Mouse (Mus musculus): ENCODE data around the gene Cds1. TPM values are rescaled to one million over a fixed set of nuclear protein-coding genes. Genes with fewer than 3 reads are reported as not detected.
A peak's percentile ranks its signal among the peaks of the same experiment; 100 is the strongest.

Cds1 gene
- polyA plus RNA-seq, 1 experiment from 2014 or later: 1.0 TPM

GRCm38 (mm10) chr5:101821052-101821451 lies 56.1 kb downstream of the Cds1 start:
- no peaks in the 10 kb centered on the region for H3K9me3 ChIP-seq (ENCODE audit: control insufficient read depth, low read length)
- 73% methylated on average over 8 of the region's 8 CpGs for whole genome bisulfite sequencing
- H3K4me3 ChIP-seq (ENCODE audit: control insufficient read depth in 1 of 2, insufficient read depth in 1 of 2, low read depth in 1 of 2, low read length in 2 of 2): no peak overlapping the region
- H3K27ac ChIP-seq (replicated peaks in 1 of 2; ENCODE audit: control insufficient read depth in 1 of 2, insufficient read depth in 1 of 2, low read depth in 2 of 2, low read length in 2 of 2): no peak overlapping the region
- H3K4me1 ChIP-seq (ENCODE audit: control insufficient read depth in 2 of 2, insufficient read depth in 2 of 2, low read length in 2 of 2): peaks cover 18 to 27% of the 10 kb centered on the region in 2 experiments
- H3K27me3 ChIP-seq (ENCODE audit: control insufficient read depth, insufficient read depth, low read length): no peaks in the 10 kb centered on the region
- no peak for ATAC-seq (ENCODE audit: insufficient number of reproducible peaks, insufficient read depth, low FRiP score, low read depth)
- no peaks in the 10 kb centered on the region for H3K36me3 ChIP-seq (ENCODE audit: control insufficient read depth, insufficient read depth, low read length)
- H3K9ac ChIP-seq (ENCODE audit: low read length): no peak overlapping the region
- H3K4me2 ChIP-seq (ENCODE audit: low read length): no peak overlapping the region

GRCm38 (mm10) chr5:101821491-101822310 lies 56.8 kb downstream of the Cds1 start:
- no peak overlapping the region for H3K4me3 ChIP-seq (ENCODE audit: control insufficient read depth in 1 of 2, insufficient read depth in 1 of 2, low read depth in 1 of 2, low read length in 2 of 2)
- no peaks in the 10 kb centered on the region for H3K36me3 ChIP-seq (ENCODE audit: control insufficient read depth, insufficient read depth, low read length)
- ATAC-seq (ENCODE audit: insufficient number of reproducible peaks, insufficient read depth, low FRiP score, low read depth): no peak
- 74% methylated on average over 17 of the region's 17 CpGs for WGBS
- peaks cover 19 to 28% of the 10 kb centered on the region in 2 experiments for H3K4me1 ChIP-seq (ENCODE audit: control insufficient read depth in 2 of 2, insufficient read depth in 2 of 2, low read length in 2 of 2)
- H3K27ac ChIP-seq (replicated peaks in 1 of 2; ENCODE audit: control insufficient read depth in 1 of 2, insufficient read depth in 1 of 2, low read depth in 2 of 2, low read length in 2 of 2): no peak overlapping the region
- no peak overlapping the region for H3K4me2 ChIP-seq (ENCODE audit: low read length)
- no peaks in the 10 kb centered on the region for H3K9me3 ChIP-seq (ENCODE audit: control insufficient read depth, low read length)
- no peak overlapping the region for H3K9ac ChIP-seq (ENCODE audit: low read length)
- H3K27me3 ChIP-seq (ENCODE audit: control insufficient read depth, insufficient read depth, low read length): no peaks in the 10 kb centered on the region

DNA sequence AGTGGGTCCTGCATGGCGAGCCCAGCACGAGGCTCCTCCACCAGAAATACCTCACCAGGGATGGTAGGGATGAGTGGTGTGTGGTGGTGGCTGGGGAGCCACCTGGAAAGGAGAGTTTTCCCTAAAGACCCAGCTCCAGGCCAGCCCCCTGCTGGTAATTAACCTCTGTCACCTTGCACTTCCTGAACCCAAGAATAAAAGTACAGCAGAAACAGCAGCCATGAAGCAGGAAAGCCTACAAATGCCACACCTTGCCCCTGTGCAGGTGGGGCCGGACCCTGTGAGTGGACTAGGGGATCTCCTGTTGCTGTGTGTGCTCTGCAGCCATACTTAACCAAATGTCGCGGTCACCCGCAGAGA lies 57.4 kb downstream of the Cds1 start:
- WGBS: 55% methylated on average over 6 of the region's 6 CpGs

DNA sequence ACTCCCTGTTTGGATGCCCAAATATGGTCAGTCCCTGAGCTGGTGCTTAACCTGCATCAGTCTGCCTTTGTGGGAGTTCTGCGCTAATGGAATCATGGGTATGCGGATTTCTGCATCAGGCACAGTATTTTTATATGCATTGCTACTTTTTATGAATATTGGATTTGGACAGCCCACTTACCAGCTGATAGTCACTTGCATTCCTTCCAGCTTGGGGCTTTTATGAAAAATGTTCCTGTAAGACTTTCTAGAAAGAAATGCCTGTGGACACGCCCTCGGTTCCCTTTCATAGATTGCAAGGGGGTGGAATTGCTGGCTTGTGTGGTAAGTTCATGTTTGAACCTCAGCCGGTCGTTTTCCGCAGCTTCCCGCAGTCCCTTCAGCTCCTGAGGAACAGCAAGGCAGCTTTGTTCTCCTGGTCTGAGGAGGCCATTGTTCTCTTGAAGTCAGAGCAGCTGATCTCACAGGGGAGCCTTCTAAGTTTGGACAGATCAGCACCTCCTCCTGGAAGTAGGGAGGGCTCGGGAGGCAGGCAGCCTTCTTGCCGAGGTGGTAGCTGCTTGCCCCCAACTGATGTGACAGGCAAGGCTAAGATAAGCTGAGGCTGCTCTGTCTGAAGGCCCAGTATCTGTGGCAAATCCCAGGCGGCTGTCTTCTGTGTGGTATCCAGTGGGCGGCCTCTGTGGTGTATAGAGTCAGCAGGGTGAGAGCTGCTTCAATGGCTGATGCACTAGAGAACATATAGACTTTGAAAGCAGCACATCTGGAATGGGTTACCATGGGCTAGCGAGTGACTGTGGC lies 60.4 kb downstream of the Cds1 start:
- Histone ChIP-seq H3K36me3 (ENCODE audit: control insufficient read depth, insufficient read depth, low read length) (no peaks in the 10 kb centered on the region), H3K9ac (ENCODE audit: low read length) (no peak overlapping the region), H3K4me1 (ENCODE audit: control insufficient read depth in 2 of 2, insufficient read depth in 2 of 2, low read length in 2 of 2) (peaks cover 16 to 22% of the 10 kb centered on the region in 2 experiments), H3K4me3 (ENCODE audit: control insufficient read depth in 1 of 2, insufficient read depth in 1 of 2, low read depth in 1 of 2, low read length in 2 of 2) (no peak overlapping the region), H3K27ac (replicated peaks in 1 of 2; ENCODE audit: control insufficient read depth in 1 of 2, insufficient read depth in 1 of 2, low read depth in 2 of 2, low read length in 2 of 2) (0 out of 4 replicates have a peak overlapping the region, but pooled peaks of 1 of the 2 experiments have one; percentile 26), H3K27me3 (ENCODE audit: control insufficient read depth, insufficient read depth, low read length) (no peaks in the 10 kb centered on the region), H3K9me3 (ENCODE audit: control insufficient read depth, low read length) (no peaks in the 10 kb centered on the region), H3K4me2 (ENCODE audit: low read length) (peak overlapping the region; percentile 21)
- 25% methylated on average over 13 of the region's 13 CpGs for WGBS
- no peak for ATAC-seq (ENCODE audit: insufficient number of reproducible peaks, insufficient read depth, low FRiP score, low read depth)

More for the DNA sequence above, 57.4 kb downstream of the Cds1 start:
- Histone ChIP-seq H3K9me3 (ENCODE audit: control insufficient read depth, low read length) (no peaks in the 10 kb centered on the region), H3K27me3 (ENCODE audit: control insufficient read depth, insufficient read depth, low read length) (no peaks in the 10 kb centered on the region), H3K4me1 (ENCODE audit: control insufficient read depth in 2 of 2, insufficient read depth in 2 of 2, low read length in 2 of 2) (peaks cover 19 to 29% of the 10 kb centered on the region in 2 experiments), H3K27ac (replicated peaks in 1 of 2; ENCODE audit: control insufficient read depth in 1 of 2, insufficient read depth in 1 of 2, low read depth in 2 of 2, low read length in 2 of 2) (no peak overlapping the region), H3K4me2 (ENCODE audit: low read length) (no peak overlapping the region), H3K9ac (ENCODE audit: low read length) (no peak overlapping the region), H3K4me3 (ENCODE audit: control insufficient read depth in 1 of 2, insufficient read depth in 1 of 2, low read depth in 1 of 2, low read length in 2 of 2) (no peak overlapping the region), H3K36me3 (ENCODE audit: control insufficient read depth, insufficient read depth, low read length) (no peaks in the 10 kb centered on the region)
- ATAC-seq (ENCODE audit: insufficient number of reproducible peaks, insufficient read depth, low FRiP score, low read depth): no peak

DNA sequence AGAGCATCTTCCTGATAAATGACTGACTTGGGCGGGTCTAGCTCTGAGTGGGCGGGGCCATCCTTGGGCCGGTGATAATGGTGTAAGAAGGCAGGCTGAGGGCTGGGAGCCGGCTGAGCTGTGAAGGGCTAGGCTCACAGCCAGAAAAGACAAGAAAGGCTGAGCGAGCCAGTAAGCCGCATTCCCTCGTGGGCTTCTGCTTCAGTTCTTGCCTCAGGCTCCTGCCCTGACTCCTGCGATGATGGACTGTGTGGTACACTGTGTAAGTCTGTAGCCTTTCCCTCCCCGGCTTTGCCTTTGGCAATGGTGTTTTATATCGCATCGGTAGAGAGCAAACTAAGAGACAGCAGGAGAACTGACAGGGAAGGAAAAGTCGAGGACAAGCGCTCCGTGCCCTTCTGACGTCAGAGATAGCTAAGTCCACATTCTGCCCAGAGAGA lies 61.6 kb downstream of the Cds1 start:
- H3K9ac ChIP-seq (ENCODE audit: low read length): 0 out of 2 replicates have a peak overlapping the region, but pooled peaks have one; percentile 7
- H3K4me3 ChIP-seq (ENCODE audit: control insufficient read depth in 1 of 2, insufficient read depth in 1 of 2, low read depth in 1 of 2, low read length in 2 of 2): peak overlapping the region; percentile 2 to 12; a peak in 2 of 4 replicates
- H3K27ac ChIP-seq (replicated peaks in 1 of 2; ENCODE audit: control insufficient read depth in 1 of 2, insufficient read depth in 1 of 2, low read depth in 2 of 2, low read length in 2 of 2): no peak overlapping the region
- H3K4me1 ChIP-seq (ENCODE audit: control insufficient read depth in 2 of 2, insufficient read depth in 2 of 2, low read length in 2 of 2): peaks cover 16 to 22% of the 10 kb centered on the region in 2 experiments
- no peaks in the 10 kb centered on the region for H3K27me3 ChIP-seq (ENCODE audit: control insufficient read depth, insufficient read depth, low read length)
- peak overlapping the region; percentile 57 for H3K4me2 ChIP-seq (ENCODE audit: low read length)
- H3K36me3 ChIP-seq (ENCODE audit: control insufficient read depth, insufficient read depth, low read length): peaks cover 6% of the 10 kb centered on the region; the same call in 1 of the 2 replicates
- no peaks in the 10 kb centered on the region for H3K9me3 ChIP-seq (ENCODE audit: control insufficient read depth, low read length)
- WGBS: 6% methylated on average over 15 of the region's 15 CpGs
- peak; percentile 54; the same call in 1 of the 2 replicates for ATAC-seq (ENCODE audit: insufficient number of reproducible peaks, insufficient read depth, low FRiP score, low read depth)

GRCm38 (mm10) chr5:101827477-101827876 lies 62.5 kb downstream of the Cds1 start:
- WGBS: 25% methylated on average over 12 of the region's 12 CpGs
- Histone ChIP-seq H3K4me1 (ENCODE audit: control insufficient read depth in 2 of 2, insufficient read depth in 2 of 2, low read length in 2 of 2) (peaks cover 16 to 22% of the 10 kb centered on the region in 2 experiments), H3K9ac (ENCODE audit: low read length) (no peak overlapping the region), H3K9me3 (ENCODE audit: control insufficient read depth, low read length) (no peaks in the 10 kb centered on the region), H3K4me3 (ENCODE audit: control insufficient read depth in 1 of 2, insufficient read depth in 1 of 2, low read depth in 1 of 2, low read length in 2 of 2) (no peak overlapping the region), H3K4me2 (ENCODE audit: low read length) (no peak overlapping the region), H3K27ac (replicated peaks in 1 of 2; ENCODE audit: control insufficient read depth in 1 of 2, insufficient read depth in 1 of 2, low read depth in 2 of 2, low read length in 2 of 2) (no peak overlapping the region), H3K27me3 (ENCODE audit: control insufficient read depth, insufficient read depth, low read length) (no peaks in the 10 kb centered on the region), H3K36me3 (ENCODE audit: control insufficient read depth, insufficient read depth, low read length) (peaks cover 15% of the 10 kb centered on the region; the same call in 1 of the 2 replicates)
- ATAC-seq (ENCODE audit: insufficient number of reproducible peaks, insufficient read depth, low FRiP score, low read depth): no peak

GRCm38 (mm10) chr5:101828932-101829331 lies 64.0 kb downstream of the Cds1 start:
- no peak overlapping the region for H3K27ac ChIP-seq (replicated peaks in 1 of 2; ENCODE audit: control insufficient read depth in 1 of 2, insufficient read depth in 1 of 2, low read depth in 2 of 2, low read length in 2 of 2)
- H3K27me3 ChIP-seq (ENCODE audit: control insufficient read depth, insufficient read depth, low read length): no peaks in the 10 kb centered on the region
- H3K36me3 ChIP-seq (ENCODE audit: control insufficient read depth, insufficient read depth, low read length): peaks cover 27% of the 10 kb centered on the region
- no peak overlapping the region for H3K4me2 ChIP-seq (ENCODE audit: low read length)
- no peak for ATAC-seq (ENCODE audit: insufficient number of reproducible peaks, insufficient read depth, low FRiP score, low read depth)
- 78% methylated on average over 3 of the region's 3 CpGs for WGBS
- H3K4me1 ChIP-seq (ENCODE audit: control insufficient read depth in 2 of 2, insufficient read depth in 2 of 2, low read length in 2 of 2): peaks cover 16 to 22% of the 10 kb centered on the region in 2 experiments
- no peak overlapping the region for H3K4me3 ChIP-seq (ENCODE audit: control insufficient read depth in 1 of 2, insufficient read depth in 1 of 2, low read depth in 1 of 2, low read length in 2 of 2)
- no peaks in the 10 kb centered on the region for H3K9me3 ChIP-seq (ENCODE audit: control insufficient read depth, low read length)
- no peak overlapping the region for H3K9ac ChIP-seq (ENCODE audit: low read length)

All from heart, embryonic 14.5 days (tissue).